Comparison of ENCODE assay signal across 9 mouse cellular contexts in genomic region chr2:26594022-26594346, GRCm38 (mm10). TPM values are rescaled to one million over a fixed set of nuclear protein-coding genes. Genes with fewer than 3 reads are reported as not detected.
DNase-seq lines count a peak whose midpoint lies in the region; ATAC-seq and TF ChIP-seq lines count a peak whose summit lies in the region.
"Had no signal": no experiment of that assay in that cellular context is flagged by ENCODE, and none has a peak within 500 bp of the region (broad histone marks: within the 10 kb centered on the region; RNA-seq: fewer than 3 reads in every experiment).

No protein-coding gene starts in this region.

- 61% methylated on average over 9 of the region's 9 CpGs for WGBS in intestine, embryonic 15.5 days
- WGBS in lung, embryonic 14.5 days = 67% methylated on average over 9 of the region's 9 CpGs
- WGBS in forebrain, embryonic 14.5 days = 65% methylated on average over 9 of the region's 9 CpGs

- H3K27ac ChIP-seq in intestine, embryonic 15.5 days = no peak overlapping the region
- H3K27ac ChIP-seq in lung, embryonic 14.5 days (ENCODE audit: low read depth) = no peak overlapping the region
- H3K27ac ChIP-seq in forebrain, embryonic 14.5 days (ENCODE audit: low read depth, low read length) = no peak overlapping the region

- no peak overlapping the region for H3K9ac ChIP-seq in intestine, embryonic 15.5 days
- no peak overlapping the region for H3K9ac ChIP-seq in lung, embryonic 14.5 days
- H3K9ac ChIP-seq in forebrain, embryonic 14.5 days (ENCODE audit: low read length) = no peak overlapping the region

- peak; percentile 53 for TF ChIP-seq CTCF in lung, embryonic 14.5 days (IDR thresholded peaks at IDR 0.05; ENCODE audit: low read depth)

- H3K27me3 ChIP-seq in intestine, embryonic 15.5 days (replicated peaks) = no peaks in the 10 kb centered on the region
- H3K27me3 ChIP-seq in lung, embryonic 14.5 days (ENCODE audit: insufficient read depth, low read length) = no peaks in the 10 kb centered on the region
- no peaks in the 10 kb centered on the region for H3K27me3 ChIP-seq in forebrain, embryonic 14.5 days (replicated peaks; ENCODE audit: control insufficient read depth, insufficient read depth, low read length)

- DNase-seq in gastrocnemius, postnatal 10 days = peak; percentile 55
- no peak for DNase-seq in gastrocnemius, postnatal 25 days
- DNase-seq in c-Kit-negative CD71-positive TER-119-positive erythroid progenitor cells, embryonic 14.5 days (ENCODE audit: low read depth, low spot score) = peak; percentile 17
- peak; percentile 79 for DNase-seq in lung, embryonic 14.5 days
- peak; percentile 27 to 60 for DNase-seq in thymus, adult 18-20 months
- no peak for DNase-seq in forebrain, embryonic 14.5 days (ENCODE audit: low spot score)

- ATAC-seq in CD4-positive, CD25-positive, alpha-beta regulatory T cell, adult 4 months = peak; percentile 81
- peak; percentile 27 for ATAC-seq in intestine, embryonic 15.5 days
- ATAC-seq in lung, embryonic 14.5 days (ENCODE audit: insufficient read depth) = peak; percentile 40; the same call in 1 of the 2 replicates
- ATAC-seq in forebrain, embryonic 14.5 days = no peak

- H3K4me1 ChIP-seq in intestine, embryonic 15.5 days (replicated peaks) = peaks cover 3% of the 10 kb centered on the region
- no peaks in the 10 kb centered on the region for H3K4me1 ChIP-seq in lung, embryonic 14.5 days (ENCODE audit: insufficient read depth)
- no peaks in the 10 kb centered on the region for H3K4me1 ChIP-seq in forebrain, embryonic 14.5 days (ENCODE audit: control insufficient read depth, insufficient read depth, low read length)

- H3K4me2 ChIP-seq in intestine, embryonic 15.5 days (replicated peaks) = no peak overlapping the region
- no peak overlapping the region for H3K4me2 ChIP-seq in lung, embryonic 14.5 days
- H3K4me2 ChIP-seq in forebrain, embryonic 14.5 days (ENCODE audit: low read length) = no peak overlapping the region

- H3K9me3 ChIP-seq in intestine, embryonic 15.5 days = no peaks in the 10 kb centered on the region
- H3K9me3 ChIP-seq in lung, embryonic 14.5 days (ENCODE audit: low read depth, low read length) = no peaks in the 10 kb centered on the region
- no peaks in the 10 kb centered on the region for H3K9me3 ChIP-seq in forebrain, embryonic 14.5 days (replicated peaks; ENCODE audit: control insufficient read depth, low read length)

- H3K4me3 ChIP-seq in intestine, embryonic 15.5 days (replicated peaks) = no peak overlapping the region
- no peak overlapping the region for H3K4me3 ChIP-seq in lung, embryonic 14.5 days (ENCODE audit: low read depth, low read length)
- H3K4me3 ChIP-seq in forebrain, embryonic 14.5 days (ENCODE audit: low read depth, low read length) = no peak overlapping the region

- peaks cover 13% of the 10 kb centered on the region for H3K36me3 ChIP-seq in intestine, embryonic 15.5 days
- peaks cover 35% of the 10 kb centered on the region for H3K36me3 ChIP-seq in lung, embryonic 14.5 days (ENCODE audit: insufficient read depth)
- no peaks in the 10 kb centered on the region for H3K36me3 ChIP-seq in forebrain, embryonic 14.5 days (ENCODE audit: control insufficient read depth, insufficient read depth, low read length)

RNA-seq across cellular contexts. Expression of gene Gm20532, which starts 7.5 kb away (rescaled TPM):
- total RNA-seq in gastrocnemius, postnatal 10 days (2021) = under 1 TPM in 1 of 2 experiments, not detected in 1; 0.40 TPM
- total RNA-seq in gastrocnemius, postnatal 25 days (2021) = not detected
- polyA plus RNA-seq in CD4-positive, CD25-positive, alpha-beta regulatory T cell, adult 4 months (2017; shearing (Covaris generic)) = not detected
- not detected in 2 replicates for polyA plus RNA-seq in intestine, embryonic 15.5 days (2015; fragmentation: Nextera tagmentation; extraction: Ambion mirVana)
- polyA plus RNA-seq in lung, embryonic 14.5 days (2014; fragmentation: Nextera tagmentation; extraction: Ambion mirVana) = not detected in 2 replicates
- not detected in 2 replicates for polyA plus RNA-seq in forebrain, embryonic 14.5 days (2014; fragmentation: Nextera tagmentation; extraction: Ambion mirVana)
- total RNA-seq: left cerebral cortex, postnatal 14 days had no signal

RNA-seq across cellular contexts. Expression of gene Agpat2, which starts 10.2 kb away (rescaled TPM):
- total RNA-seq in gastrocnemius, postnatal 10 days (2021) = 1 to 10 TPM; 9.3 to 9.4 TPM
- total RNA-seq in gastrocnemius, postnatal 25 days (2021) = 10 to 100 TPM in 1 of 2 experiments, 1 to 10 TPM in 1; 3.0 to 14.6 TPM
- polyA plus RNA-seq in CD4-positive, CD25-positive, alpha-beta regulatory T cell, adult 4 months (2017; shearing (Covaris generic)) = 1 to 10 TPM; 5.8 to 7.7 TPM
- polyA plus RNA-seq in intestine, embryonic 15.5 days (2015; fragmentation: Nextera tagmentation; extraction: Ambion mirVana) = 79.9 and 90.3 TPM in 2 replicates
- 30.2 and 32.9 TPM in 2 replicates for polyA plus RNA-seq in lung, embryonic 14.5 days (2014; fragmentation: Nextera tagmentation; extraction: Ambion mirVana)
- 4.0 TPM in 2 replicates for polyA plus RNA-seq in forebrain, embryonic 14.5 days (2014; fragmentation: Nextera tagmentation; extraction: Ambion mirVana)

RNA-seq across cellular contexts. Expression of gene Egfl7, which starts 14.2 kb away (rescaled TPM):
- total RNA-seq in gastrocnemius, postnatal 10 days (2021) = 100 to 1,000 TPM; 104 to 147 TPM
- total RNA-seq in gastrocnemius, postnatal 25 days (2021) = 10 to 100 TPM; 42.3 to 67.2 TPM
- not detected for polyA plus RNA-seq in CD4-positive, CD25-positive, alpha-beta regulatory T cell, adult 4 months (2017; shearing (Covaris generic))
- polyA plus RNA-seq in intestine, embryonic 15.5 days (2015; fragmentation: Nextera tagmentation; extraction: Ambion mirVana) = 113 and 124 TPM in 2 replicates
- 269 and 311 TPM in 2 replicates for polyA plus RNA-seq in lung, embryonic 14.5 days (2014; fragmentation: Nextera tagmentation; extraction: Ambion mirVana)
- 52.5 and 52.8 TPM in 2 replicates for polyA plus RNA-seq in forebrain, embryonic 14.5 days (2014; fragmentation: Nextera tagmentation; extraction: Ambion mirVana)

RNA-seq across cellular contexts. Expression of gene Fam69b, which starts 34.3 kb away (rescaled TPM):
- total RNA-seq in gastrocnemius, postnatal 10 days (2021) = 1 to 10 TPM; 2.9 to 3.4 TPM
- total RNA-seq in gastrocnemius, postnatal 25 days (2021) = 1 to 10 TPM; 1.3 to 2.5 TPM
- polyA plus RNA-seq in CD4-positive, CD25-positive, alpha-beta regulatory T cell, adult 4 months (2017; shearing (Covaris generic)) = 1 to 10 TPM; 1.5 to 2.6 TPM
- polyA plus RNA-seq in intestine, embryonic 15.5 days (2015; fragmentation: Nextera tagmentation; extraction: Ambion mirVana) = 31.1 and 32.6 TPM in 2 replicates
- polyA plus RNA-seq in lung, embryonic 14.5 days (2014; fragmentation: Nextera tagmentation; extraction: Ambion mirVana) = 28.3 and 30.0 TPM in 2 replicates
- polyA plus RNA-seq in forebrain, embryonic 14.5 days (2014; fragmentation: Nextera tagmentation; extraction: Ambion mirVana) = 97.4 and 101 TPM in 2 replicates

Comparison
In these comparisons a context has a peak if more than half of its experiments do, and no peak if none do; other contexts are left out.
1. DNase-seq: peak in gastrocnemius, postnatal 10 days (single experiment), c-Kit-negative CD71-positive TER-119-positive erythroid progenitor cells, embryonic 14.5 days (single experiment), lung, embryonic 14.5 days (single experiment) and thymus, adult 18-20 months (2 of 2); none in gastrocnemius, postnatal 25 days (single experiment) and forebrain, embryonic 14.5 days (single experiment).
2. RNA of gene Egfl7, which starts 14.2 kb away (polyA plus RNA-seq): 269 to 311 TPM in lung, embryonic 14.5 days, 113 to 124 TPM in intestine, embryonic 15.5 days and 52.5 to 52.8 TPM in forebrain, embryonic 14.5 days; not detected in CD4-positive, CD25-positive, alpha-beta regulatory T cell, adult 4 months; every median in the first group is over 10 times any median in the second.